Mouse (Mus musculus) retina, postnatal 7 days (tissue): Measurements from ENCODE around the gene Mier1.

ENCODE experiments used
- DNase-seq: peaks from one replicate; pipeline ENCODE4 v3.0.0-alpha.2; 2012; ENCODE audit warnings: low read depth, low spot score

The Mier1 gene

DNA sequence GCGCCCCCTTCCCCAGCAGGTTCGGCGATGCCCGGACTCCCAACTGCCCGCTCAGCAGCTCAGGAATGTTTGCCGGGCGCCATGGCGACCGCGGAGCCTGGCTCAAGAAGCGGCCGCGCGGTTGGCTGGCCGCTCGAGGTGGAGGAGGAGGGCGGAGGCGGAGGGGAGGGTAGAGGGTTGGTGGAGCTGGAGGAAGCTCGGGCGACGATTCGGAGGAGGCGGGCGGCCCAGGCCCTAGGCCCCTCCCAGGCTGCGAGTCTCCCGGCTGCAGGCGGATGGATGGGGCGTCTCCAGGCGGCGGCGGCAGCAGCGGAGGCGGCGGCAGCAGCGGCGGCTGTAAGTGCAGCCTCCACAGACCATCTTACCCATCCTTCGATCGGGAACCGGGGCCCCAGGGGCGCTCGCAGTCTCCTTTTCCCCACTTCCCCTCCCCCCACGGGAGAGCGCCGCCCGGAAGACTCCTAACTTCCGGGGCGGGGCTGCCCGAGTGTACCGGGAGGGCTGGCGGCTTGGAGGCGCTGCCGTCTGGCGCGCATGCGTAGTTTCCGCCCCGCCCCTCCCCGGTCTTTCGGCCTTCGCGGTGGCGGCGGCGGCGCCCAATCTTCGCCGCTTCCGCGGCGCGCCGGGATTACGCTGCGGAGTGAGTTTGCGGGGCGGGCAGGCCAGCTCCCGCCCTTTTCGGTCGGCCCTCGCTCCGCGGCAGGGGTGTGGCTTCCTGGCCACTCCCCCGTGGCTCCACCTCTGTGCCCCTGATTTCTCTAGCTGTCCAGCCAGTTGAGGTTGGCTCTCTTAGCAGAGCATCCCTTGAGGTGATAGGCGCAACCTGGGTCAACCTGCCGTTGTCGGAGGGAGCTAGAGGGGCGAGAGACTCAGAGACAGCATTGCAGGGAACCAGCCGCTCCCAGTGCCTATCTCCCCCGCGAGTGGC, at the start of gene Mier1, which contains the start of gene Wdr78:
Mier1 (plus strand) TSS at position 207 of the 928 bp plus-strand sequence.
Wdr78 (minus strand) TSS at position 372 of the 928 bp plus-strand sequence.
- peak; percentile 94 for DNase-seq

DNA sequence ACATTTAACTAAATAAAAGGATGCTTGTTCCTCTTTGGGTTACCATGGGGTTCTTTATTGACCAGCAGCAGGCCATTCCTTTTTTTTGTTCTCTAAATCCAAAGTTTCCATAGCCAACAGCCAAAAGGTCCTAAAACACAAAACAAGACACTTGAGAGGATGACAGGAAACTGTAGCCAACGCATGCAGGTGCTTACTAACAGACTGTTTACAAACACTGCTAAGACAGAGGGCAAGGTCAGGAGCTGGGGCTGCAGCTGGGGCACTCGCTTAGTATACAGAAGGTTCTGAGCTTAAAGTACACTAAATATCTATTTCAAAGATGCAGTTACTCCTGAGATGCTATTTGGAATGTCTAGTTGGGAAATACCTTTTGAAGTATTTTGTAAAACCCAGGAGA, 49.8 kb upstream of the Mier1 start:
- DNase-seq, result no peak

DNA sequence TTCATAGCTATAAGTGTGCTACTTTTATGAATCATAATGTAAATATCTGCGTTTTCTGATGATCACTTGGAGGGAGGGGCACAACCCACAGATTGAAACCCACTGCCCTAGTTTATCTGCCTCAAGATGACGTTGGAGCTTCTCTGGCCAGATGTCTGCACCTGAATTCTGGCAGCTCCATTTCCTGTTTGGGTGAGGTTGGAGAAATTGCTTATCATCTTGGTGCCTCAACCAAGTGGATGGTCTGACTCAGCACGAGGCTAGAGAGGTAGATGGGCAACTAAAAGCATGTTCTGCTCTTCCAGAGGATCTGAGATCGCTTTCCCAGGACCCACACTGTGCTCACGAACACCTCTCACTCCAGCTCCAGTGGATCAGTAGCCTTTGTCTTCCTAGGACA, 49.2 kb upstream of the Mier1 start:
- no peak for DNase-seq

DNA sequence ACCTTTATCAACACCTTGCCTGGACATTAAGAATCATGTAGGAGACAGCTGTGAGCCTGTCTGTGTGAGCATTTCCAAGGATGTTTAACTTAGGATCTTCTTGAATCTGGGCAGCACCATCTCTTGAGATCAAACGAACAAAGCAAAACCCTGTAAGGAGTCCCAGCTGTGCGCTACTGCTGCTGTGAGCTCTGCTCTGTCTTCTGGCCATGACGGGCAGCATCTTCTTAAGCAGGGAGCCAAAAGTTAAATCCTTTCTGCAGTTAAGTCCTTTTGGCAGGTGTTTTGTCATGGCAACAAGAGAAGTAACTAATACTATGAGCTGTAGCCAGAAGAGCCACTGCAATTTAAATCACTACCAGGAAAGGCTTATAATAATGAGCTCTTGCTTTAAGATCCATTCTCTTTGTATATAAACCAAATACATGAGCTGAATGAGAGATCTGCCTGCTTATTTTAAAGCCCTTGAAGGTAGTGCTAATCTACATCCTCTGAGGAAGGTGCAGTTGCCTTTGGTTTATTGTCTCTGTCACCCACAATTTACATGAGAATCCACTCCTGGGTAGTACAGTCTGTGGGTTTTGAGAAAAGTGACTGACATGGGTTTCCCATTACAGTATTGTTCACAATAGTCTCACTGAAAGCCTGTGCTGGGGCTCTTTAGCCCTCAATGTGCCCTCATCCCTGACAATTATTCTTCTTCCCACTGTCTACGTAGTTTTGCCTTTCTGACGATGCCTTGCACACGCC, 46.1 kb upstream of the Mier1 start:
- no peak for DNase-seq

DNA sequence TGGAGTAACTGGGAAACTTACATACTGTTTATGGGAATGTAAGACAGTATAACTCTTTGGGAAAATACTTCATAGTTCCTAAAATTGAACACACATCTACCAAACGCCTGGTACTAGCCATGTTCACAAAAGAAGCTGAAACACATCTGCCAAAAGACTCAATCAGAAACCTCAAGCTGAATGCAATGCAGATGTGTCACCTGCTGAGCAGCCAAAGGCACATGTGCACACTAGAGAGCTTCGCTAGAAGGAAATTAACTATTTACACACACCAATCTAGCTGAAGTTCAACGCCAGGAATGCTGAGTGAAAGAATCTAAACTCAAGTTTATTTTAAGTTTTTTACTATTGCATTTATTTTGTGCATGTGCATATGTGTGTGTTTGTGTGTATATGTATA, 43.6 kb upstream of the Mier1 start:
- no peak for DNase-seq

DNA sequence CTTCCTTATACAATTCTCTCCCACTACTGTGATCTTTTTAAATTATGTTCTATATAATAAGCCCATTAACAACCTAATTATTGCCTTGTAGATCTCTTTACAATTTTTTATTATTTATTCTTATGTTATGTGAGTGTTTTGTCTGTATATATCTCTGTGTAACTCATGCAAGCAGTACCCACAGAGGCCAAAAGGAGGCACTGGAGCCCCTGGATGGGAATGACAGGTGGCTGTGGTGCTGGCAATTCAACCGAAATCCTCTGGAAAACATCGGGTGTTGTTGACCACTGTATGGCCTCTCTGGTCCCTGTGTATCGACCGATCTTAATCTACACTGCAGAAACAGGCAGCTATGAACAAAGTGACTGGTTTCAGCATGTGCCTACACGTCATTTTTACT, 29.0 kb upstream of the Mier1 start:
- DNase-seq, result no peak

DNA sequence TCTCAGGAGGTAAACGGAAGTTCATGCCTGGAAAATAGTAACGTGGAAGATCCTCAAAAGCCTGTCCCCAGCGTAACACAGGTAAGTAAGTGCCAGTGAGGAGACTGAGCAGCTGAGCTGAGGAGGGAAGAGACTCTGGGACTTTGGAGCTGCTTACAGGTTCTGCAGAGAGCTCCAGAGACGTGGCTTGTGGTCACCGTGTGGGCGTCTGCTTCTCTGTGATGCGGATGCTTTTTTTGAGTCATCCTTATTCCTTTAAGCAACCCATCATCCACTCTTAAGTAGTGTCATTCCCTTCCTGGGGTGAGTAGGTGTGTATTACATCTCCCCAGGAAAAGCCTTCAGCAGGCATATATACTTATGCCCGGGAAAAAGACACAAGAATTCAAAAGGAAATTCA, 18.3 kb upstream of the Mier1 start:
- DNase-seq, result no peak

DNA sequence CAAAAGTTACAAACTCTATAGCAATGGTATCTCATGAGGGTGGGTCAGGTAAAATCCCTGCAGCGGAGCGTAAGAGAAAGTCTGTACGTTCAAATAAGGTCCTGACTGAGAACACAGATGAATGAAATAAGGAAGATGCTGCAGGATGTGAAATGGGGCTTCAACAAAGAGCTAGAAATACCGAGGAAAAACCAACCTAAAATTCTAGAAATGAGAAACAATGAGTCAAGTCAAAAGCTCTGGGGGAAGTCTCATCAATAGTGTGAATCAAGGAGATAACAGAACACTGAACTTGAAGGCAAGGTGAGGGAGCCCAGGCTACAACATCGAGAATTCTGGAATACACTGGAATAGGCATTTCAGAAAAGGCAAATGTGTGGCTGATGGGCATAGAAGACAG, 15.7 kb upstream of the Mier1 start:
- no peak for DNase-seq

DNA sequence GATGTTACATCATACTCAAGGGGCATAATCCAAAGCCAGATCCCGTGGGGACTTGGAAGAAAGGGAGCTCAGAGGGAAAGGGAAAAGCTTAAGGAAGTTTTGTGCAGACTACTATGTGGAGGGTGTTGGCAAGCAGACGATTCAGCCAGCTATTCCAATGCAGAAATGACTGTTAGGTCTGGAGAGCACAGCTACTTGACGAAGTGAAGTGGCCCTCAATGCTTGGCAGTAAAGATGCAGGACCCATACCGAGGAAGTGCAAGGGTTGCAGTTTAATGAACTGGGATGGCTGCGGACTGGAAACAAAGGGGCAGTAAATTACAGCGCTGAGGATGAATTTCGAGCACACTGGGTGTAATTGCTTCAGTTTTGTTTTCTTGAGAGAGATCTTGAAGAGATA, 1.5 kb upstream of the Mier1 start:
- no peak for DNase-seq

DNA sequence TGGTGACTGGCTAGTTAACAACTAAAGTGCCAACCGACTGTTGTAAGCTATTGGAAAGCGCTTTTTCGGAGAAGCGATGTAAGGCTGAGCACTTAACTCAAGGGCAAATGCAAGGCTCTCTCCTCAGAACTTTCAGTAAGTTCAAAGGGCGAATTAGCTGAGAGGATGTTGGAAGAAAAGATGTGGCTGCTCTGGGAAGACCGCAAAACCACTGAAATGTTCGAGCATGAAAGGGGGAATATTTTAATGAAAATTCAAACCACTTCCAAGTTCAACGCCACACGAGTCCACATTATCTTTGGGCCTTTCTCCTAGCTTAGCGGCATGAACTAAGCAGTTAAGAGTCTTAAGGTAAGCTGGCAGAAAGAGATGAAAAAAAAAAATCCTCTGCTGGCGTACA, 788 bp upstream of the Mier1 start:
- DNase-seq, result peak; percentile 29

DNA sequence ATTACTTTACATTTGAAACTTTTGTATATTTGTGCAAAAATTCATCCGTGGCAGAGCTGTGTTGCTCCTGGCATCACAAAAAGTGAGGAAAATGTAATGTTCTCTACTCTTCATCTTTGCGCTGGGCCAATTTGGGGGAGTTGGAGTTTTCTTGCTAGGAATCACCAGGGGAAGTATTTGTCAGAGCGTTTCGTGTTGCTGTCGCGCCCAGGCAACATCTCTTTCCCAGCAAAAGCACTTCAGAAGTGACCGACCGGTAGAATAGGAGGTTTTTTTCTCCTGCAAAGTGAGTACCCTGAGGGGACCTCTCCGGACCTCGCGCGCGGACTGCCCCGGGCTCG, 4.7 kb downstream of the Mier1 start:
- no peak for DNase-seq

DNA sequence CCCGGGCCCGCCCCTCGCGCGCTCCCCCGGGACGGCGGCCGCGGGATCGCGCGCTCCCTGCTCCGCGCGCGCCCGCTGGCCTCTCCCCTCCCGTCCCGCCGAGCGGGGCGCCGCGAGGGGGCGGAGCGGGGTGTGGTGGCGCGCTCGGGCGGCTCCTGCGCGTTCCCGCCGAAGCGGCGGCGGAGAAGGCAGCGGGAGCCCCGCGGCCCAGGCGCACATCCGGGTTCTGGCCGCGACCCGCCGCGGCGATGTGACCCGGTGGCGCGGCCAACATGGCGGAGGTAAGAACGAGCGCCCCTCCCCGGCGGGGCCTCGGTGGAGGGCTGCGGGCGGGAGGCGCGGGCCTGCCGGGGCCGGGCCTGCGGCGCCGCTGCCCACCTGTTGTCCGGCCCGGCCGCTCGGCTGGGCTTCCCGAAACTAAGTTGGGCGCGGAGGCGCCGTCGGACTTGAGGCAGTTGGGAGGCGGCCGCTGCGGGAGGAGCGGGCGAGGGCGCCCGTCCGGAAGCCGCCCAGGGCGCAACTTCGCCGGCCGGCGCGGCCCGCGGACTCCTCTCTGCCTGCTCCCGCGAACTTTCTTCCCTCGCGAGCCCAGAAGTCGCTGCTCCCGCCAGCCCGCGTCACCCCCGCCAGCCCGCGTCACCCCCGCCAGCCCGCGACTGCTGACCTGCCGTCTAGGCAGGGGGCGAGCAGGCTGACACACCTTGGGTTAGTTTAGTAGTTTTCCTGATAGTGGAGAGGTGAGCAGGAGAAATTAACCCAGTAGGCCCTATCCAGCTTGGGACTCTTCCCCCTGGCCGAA, 5.2 kb downstream of the Mier1 start:
- peak; percentile 58 for DNase-seq

DNA sequence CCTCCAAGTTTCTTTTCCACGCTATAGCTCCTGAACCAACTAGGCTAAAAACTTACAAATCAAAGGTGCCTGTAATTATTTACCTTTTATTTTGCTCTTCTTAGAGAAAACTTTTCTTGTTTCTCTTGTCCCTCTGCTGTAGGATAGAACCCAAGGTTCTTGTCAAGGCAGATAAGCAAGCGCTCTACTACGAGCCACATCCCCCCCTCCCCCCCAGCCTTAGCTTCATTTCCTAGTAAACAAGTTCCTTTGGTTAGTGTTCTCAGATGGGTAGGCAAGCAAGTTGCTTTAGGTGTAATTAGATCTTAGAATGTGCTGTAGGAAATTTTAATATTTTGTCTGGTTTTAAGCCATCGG, 5.8 kb downstream of the Mier1 start:
- no peak for DNase-seq

DNA sequence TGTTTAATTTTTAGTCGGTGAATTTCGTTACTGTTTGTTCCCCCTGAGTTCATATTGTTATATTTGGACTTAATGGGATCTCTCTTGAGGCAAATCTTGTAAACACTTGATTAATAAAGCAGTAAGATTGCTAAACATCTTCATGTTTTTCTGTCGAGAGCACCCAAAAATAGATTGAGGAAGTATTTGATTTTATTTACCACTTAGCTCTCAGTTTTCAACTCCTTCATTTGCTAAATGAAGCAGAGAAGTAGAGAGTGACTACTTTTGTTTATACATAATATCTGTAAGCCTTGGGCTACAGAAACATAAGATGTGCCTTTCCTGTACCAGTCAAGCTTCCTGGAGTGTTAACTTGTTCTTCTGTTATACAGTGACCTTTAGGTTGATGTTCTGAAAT, 6.2 kb downstream of the Mier1 start:
- DNase-seq, result no peak

DNA sequence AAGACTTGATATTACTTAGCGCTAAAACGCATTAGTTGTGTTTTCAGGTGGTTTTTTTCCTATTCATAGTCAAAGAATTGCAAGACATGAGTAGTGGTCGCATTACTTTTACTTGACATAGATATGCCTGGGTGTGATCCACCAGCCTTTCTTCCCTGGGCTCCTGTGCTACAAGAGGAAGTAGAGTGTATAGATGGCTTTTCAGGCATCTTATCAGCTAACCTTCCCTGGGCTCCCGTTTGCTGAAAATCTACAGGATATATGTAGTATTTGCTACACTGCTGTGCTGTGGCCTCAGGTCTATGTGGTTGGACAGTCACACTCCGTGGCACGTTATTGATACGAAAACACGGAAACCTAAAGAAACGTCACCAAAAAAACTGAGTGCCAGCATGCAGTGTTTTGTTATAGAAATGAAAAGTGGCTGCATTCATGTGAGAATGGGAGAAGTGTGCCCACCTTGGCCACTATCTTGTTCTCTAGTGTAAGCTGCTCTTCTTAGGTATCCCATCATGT, 6.7 kb downstream of the Mier1 start:
- no peak for DNase-seq

DNA sequence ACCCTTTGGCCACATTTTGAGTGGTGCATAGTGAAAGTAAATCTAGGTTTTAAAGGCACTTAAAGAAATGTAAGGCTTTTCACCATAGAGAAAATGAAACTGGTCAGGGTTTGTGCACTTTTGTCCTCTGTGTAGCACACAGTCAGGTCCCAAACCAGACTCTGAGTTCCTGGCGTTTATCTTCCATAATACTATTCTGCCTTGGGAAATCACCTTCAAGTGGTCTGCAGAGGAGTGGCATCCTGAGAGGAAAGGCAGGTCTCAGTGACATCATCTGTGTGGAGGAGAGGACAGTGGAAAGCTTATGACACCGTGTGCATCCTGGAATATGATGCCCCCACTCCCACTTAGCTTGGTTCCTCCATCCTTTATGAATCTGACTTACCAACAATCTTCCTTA, 8.9 kb downstream of the Mier1 start:
- DNase-seq, result no peak

DNA sequence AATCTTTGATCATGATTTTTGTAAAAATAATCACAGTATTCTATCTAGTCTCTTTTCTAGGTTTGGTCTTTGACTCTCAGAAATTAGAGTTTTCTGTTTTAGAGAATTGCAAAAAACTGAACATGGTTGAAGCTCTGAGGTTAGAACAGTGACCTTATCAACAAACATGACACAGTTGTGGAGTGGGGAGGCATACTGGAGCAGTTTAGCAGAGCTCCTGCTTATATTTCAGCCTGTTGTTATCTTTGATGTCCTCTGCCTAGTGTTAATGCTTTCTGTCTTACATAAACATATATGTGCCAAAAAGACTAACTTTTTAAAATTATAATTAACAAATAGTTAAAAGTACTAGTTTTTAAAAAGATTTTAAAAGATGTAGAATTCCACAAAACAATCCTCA, 9.4 kb downstream of the Mier1 start:
- DNase-seq, result no peak

DNA sequence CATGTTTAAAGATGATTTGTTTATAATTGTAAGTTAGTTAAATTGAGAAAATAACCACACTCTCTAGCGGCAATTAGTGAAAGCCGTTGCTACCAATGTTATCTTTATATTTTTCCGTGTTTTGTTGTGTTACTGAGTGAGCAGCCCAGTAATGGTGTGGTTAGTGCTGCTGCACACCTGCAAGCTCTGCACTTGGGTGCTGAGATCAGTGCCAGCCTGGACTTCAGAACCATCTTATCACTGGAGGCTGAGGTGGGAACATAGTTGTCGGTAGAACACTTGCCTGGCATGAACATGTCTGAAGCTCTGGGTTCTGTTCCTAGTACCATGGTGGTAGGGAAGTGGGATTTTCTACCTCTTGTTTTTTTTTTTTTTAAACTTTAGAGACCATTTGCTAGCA, 12.3 kb downstream of the Mier1 start:
- DNase-seq, result no peak

DNA sequence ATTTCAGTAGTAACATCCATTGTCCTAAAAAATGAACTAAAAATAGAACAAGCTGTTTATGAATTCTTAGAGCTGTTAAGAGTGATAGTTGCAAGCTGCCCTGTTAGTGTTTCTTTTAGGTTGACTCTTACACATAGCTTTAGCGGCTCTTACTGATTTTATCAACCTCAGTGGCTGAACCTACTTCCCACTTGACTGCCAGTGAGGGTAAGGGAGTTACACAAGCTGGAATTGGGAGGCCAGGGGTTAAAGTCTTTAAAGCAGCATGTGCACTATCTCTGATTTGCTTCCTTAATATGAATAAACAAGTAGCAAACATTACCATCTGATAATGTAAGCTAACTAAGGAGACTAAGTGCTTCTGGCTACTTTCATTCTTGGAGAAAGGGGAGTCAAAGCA, 22.8 kb downstream of the Mier1 start:
- DNase-seq, result no peak

DNA sequence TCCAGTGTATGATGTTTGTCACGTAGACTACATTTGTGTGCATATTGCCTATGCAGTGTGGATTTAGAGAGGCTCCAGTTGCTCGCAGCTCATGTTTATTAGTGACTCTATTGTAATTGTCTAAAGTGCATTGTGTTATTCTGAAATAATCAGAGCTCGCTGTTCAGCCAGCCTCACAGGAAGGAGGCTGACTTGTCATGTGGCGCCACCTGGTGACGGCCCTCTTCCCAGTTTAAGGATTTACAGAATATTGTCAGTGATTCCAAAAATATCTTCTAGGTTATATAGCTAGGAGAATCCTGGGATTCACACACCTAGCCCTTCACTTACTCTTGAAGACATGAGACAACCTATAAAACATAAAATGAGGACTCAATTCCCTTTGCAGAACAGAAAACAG, 32.1 kb downstream of the Mier1 start:
- DNase-seq, result peak; percentile 54

DNA sequence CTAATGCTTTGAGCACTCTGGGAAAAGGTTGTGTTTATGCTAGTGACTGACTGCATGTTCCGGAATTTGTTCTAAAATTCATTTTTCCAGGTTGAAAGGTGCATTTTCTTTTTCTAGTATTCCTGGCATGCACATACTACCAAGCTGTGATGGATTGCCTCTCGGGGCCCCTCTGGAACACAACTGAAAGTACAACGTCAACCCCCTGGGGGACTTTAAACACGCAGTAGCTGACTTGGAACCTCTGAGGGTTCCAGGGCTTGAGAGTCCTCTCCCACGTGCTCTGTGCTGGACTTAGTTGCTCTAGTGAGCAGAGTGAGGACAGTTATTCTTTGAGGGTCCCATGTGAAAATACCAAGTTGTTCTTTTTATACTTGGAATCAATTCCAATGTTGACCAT, 37.8 kb downstream of the Mier1 start:
- no peak for DNase-seq

DNA sequence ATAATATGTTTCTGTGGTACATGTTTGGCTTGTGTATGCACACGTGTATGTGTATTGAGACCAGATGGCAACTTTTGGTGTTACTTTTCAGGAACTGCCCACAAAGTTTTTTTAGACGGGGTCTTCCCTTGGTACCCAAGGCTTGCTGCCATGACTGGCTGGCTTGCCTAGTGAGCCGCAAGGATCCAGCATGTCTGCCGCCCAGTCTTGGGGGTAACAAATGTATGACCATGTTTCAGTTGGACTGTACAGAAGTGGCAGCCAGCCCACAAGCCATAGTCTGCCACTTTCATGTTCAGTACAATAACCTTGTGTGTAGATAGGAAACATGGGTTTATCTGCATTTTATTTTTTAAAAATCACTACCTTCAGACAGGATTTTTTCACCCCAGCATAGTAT, 44.6 kb downstream of the Mier1 start:
- no peak for DNase-seq
